Mouse (Mus musculus) ES-E14 (cell line): ENCODE measurements around the gene Kif5c.

Experiments
- CHD2 ChIP-seq: IDR thresholded peaks from 2 replicates; pipeline ENCODE4 v1.6.1; 2014; ENCODE audit warnings: mild to moderate bottlenecking, low read depth, low read length, inconsistent platforms
- HCFC1 ChIP-seq: IDR thresholded peaks from 2 replicates; pipeline ENCODE4 v1.6.1; 2012; ENCODE audit warnings: low read length, inconsistent platforms, borderline replicate concordance; ENCODE audit not compliant: insufficient read depth
- MAFK ChIP-seq: IDR thresholded peaks from 2 replicates; pipeline ENCODE4 v1.6.1; 2014; ENCODE audit warnings: mild to moderate bottlenecking, low read depth, low read length, inconsistent platforms; ENCODE audit not compliant: insufficient read depth
- ZC3H11A ChIP-seq: IDR thresholded peaks from 2 replicates; pipeline ENCODE4 v1.6.1; 2012; ENCODE audit warnings: low read depth, mild to moderate bottlenecking, inconsistent platforms, low read length, borderline replicate concordance
- ZNF384 ChIP-seq: IDR thresholded peaks from 2 replicates; pipeline ENCODE4 v1.6.1; 2012; ENCODE audit warnings: low read depth, low read length, inconsistent platforms

- no peak for TF ChIP-seq ZC3H11A
- TF ChIP-seq MAFK = no peak
- no peak for TF ChIP-seq CHD2
- TF ChIP-seq ZNF384 = no peak
- TF ChIP-seq HCFC1 = no peak
These were observed 26.2 kb upstream of the Kif5c start for GRCm38 (mm10) chr2:49592926-49593325.
